Mouse (Mus musculus): ENCODE measurements around the gene Csrp3. TPM values are rescaled to one million over a fixed set of nuclear protein-coding genes. Genes with fewer than 3 reads are reported as not detected.

The Csrp3 gene
- 1.6 and 3.0 TPM in 2 replicates for polyA plus RNA-seq (2015; fragmentation: Nextera tagmentation; extraction: Ambion mirVana)

GRCm38 (mm10) chr7:48847820-48848650, at the start of gene Csrp3:
Csrp3 (minus strand) TSS chr7:48848033.
- WGBS: 69% methylated on average over 11 of the region's 11 CpGs
- Histone ChIP-seq H3K9ac (no peak within 1 kb of the TSS), H3K4me1 (no peaks in the 10 kb centered on the region), H3K4me2 (no peak within 1 kb of the TSS), H3K27ac (no peak within 1 kb of the TSS), H3K4me3 (replicated peaks) (no peak within 1 kb of the TSS), H3K9me3 (no peaks in the 10 kb centered on the region), H3K36me3 (no peaks in the 10 kb centered on the region), H3K27me3 (replicated peaks) (no peaks in the 10 kb centered on the region)
- ATAC-seq (ENCODE audit: insufficient read depth, low FRiP score, low read depth): no peak

GRCm38 (mm10) chr7:48896051-48896450, 48.2 kb upstream of the Csrp3 start:
- 65% methylated on average over 4 of the region's 4 CpGs for WGBS
- no peaks in the 10 kb centered on the region for H3K4me1 ChIP-seq
- H3K27me3 ChIP-seq (replicated peaks): no peaks in the 10 kb centered on the region
- H3K36me3 ChIP-seq: no peaks in the 10 kb centered on the region
- H3K9me3 ChIP-seq: no peaks in the 10 kb centered on the region
- no peak overlapping the region for H3K9ac ChIP-seq
- no peak overlapping the region for H3K4me2 ChIP-seq
- H3K27ac ChIP-seq: no peak overlapping the region
- no peak overlapping the region for H3K4me3 ChIP-seq (replicated peaks)
- no peak for ATAC-seq (ENCODE audit: insufficient read depth, low FRiP score, low read depth)

- H3K4me1 ChIP-seq: no peaks in the 10 kb centered on the region
- no peak overlapping the region for H3K4me2 ChIP-seq
- ATAC-seq (ENCODE audit: insufficient read depth, low FRiP score, low read depth): no peak
- H3K9ac ChIP-seq: no peak overlapping the region
- H3K9me3 ChIP-seq: no peaks in the 10 kb centered on the region
- H3K4me3 ChIP-seq (replicated peaks): no peak overlapping the region
- no peak overlapping the region for H3K27ac ChIP-seq
- no peaks in the 10 kb centered on the region for H3K27me3 ChIP-seq (replicated peaks)
- 80% methylated on average over 4 of the region's 4 CpGs for WGBS
- H3K36me3 ChIP-seq: no peaks in the 10 kb centered on the region
These were observed 47.6 kb upstream of the Csrp3 start for GRCm38 (mm10) chr7:48895475-48895874.

GRCm38 (mm10) chr7:48894763-48895162, 46.9 kb upstream of the Csrp3 start:
- Histone ChIP-seq H3K4me2 (no peak overlapping the region), H3K4me1 (no peaks in the 10 kb centered on the region), H3K9me3 (no peaks in the 10 kb centered on the region), H3K4me3 (replicated peaks) (no peak overlapping the region), H3K27ac (no peak overlapping the region), H3K36me3 (no peaks in the 10 kb centered on the region), H3K27me3 (replicated peaks) (no peaks in the 10 kb centered on the region), H3K9ac (no peak overlapping the region)
- no peak for ATAC-seq (ENCODE audit: insufficient read depth, low FRiP score, low read depth)
- WGBS: 60% methylated on average over 6 of the region's 6 CpGs

GRCm38 (mm10) chr7:48894152-48894551, 46.3 kb upstream of the Csrp3 start:
- Histone ChIP-seq H3K4me3 (replicated peaks) (no peak overlapping the region), H3K27ac (no peak overlapping the region), H3K4me2 (no peak overlapping the region), H3K9ac (no peak overlapping the region), H3K4me1 (no peaks in the 10 kb centered on the region), H3K36me3 (no peaks in the 10 kb centered on the region), H3K9me3 (no peaks in the 10 kb centered on the region), H3K27me3 (replicated peaks) (no peaks in the 10 kb centered on the region)
- under 1% methylated on average over 6 of the region's 6 CpGs for WGBS
- ATAC-seq (ENCODE audit: insufficient read depth, low FRiP score, low read depth): no peak

- Histone ChIP-seq H3K9me3 (no peaks in the 10 kb centered on the region), H3K4me3 (replicated peaks) (no peak overlapping the region), H3K27me3 (replicated peaks) (no peaks in the 10 kb centered on the region), H3K4me1 (0 out of 2 replicates have a peak, but pooled peaks cover 1% of the 10 kb centered on the region), H3K36me3 (no peaks in the 10 kb centered on the region), H3K4me2 (no peak overlapping the region), H3K27ac (no peak overlapping the region), H3K9ac (no peak overlapping the region)
- ATAC-seq (ENCODE audit: insufficient read depth, low FRiP score, low read depth): no peak
- WGBS: 84% methylated on average over 7 of the region's 7 CpGs
These were observed 45.3 kb upstream of the Csrp3 start for GRCm38 (mm10) chr7:48893093-48893492.

GRCm38 (mm10) chr7:48891029-48891428, 43.2 kb upstream of the Csrp3 start:
- Histone ChIP-seq H3K9ac (no peak overlapping the region), H3K4me3 (replicated peaks) (no peak overlapping the region), H3K27me3 (replicated peaks) (no peaks in the 10 kb centered on the region), H3K27ac (no peak overlapping the region), H3K4me1 (0 out of 2 replicates have a peak, but pooled peaks cover 4% of the 10 kb centered on the region), H3K9me3 (no peaks in the 10 kb centered on the region), H3K36me3 (no peaks in the 10 kb centered on the region), H3K4me2 (no peak overlapping the region)
- ATAC-seq (ENCODE audit: insufficient read depth, low FRiP score, low read depth): no peak
- WGBS: 76% methylated on average over 5 of the region's 5 CpGs

- H3K4me1 ChIP-seq: 0 out of 2 replicates have a peak, but pooled peaks cover 4% of the 10 kb centered on the region
- no peaks in the 10 kb centered on the region for H3K27me3 ChIP-seq (replicated peaks)
- H3K27ac ChIP-seq: no peak overlapping the region
- H3K4me2 ChIP-seq: no peak overlapping the region
- no peaks in the 10 kb centered on the region for H3K36me3 ChIP-seq
- H3K4me3 ChIP-seq (replicated peaks): no peak overlapping the region
- H3K9ac ChIP-seq: no peak overlapping the region
- ATAC-seq (ENCODE audit: insufficient read depth, low FRiP score, low read depth): no peak
- WGBS: 53% methylated on average over 2 of the region's 2 CpGs
- H3K9me3 ChIP-seq: no peaks in the 10 kb centered on the region
These were observed 40.9 kb upstream of the Csrp3 start for GRCm38 (mm10) chr7:48888751-48889150.

GRCm38 (mm10) chr7:48887973-48888372, 40.1 kb upstream of the Csrp3 start:
- 30% methylated on average over 8 of the region's 8 CpGs for WGBS

GRCm38 (mm10) chr7:48884266-48884611, 36.4 kb upstream of the Csrp3 start:
- no peak for ATAC-seq (ENCODE audit: insufficient read depth, low FRiP score, low read depth)
- H3K4me1 ChIP-seq: peaks cover 14% of the 10 kb centered on the region; the same call in 1 of the 2 replicates
- 70% methylated on average over 5 of the region's 5 CpGs for WGBS
- H3K27me3 ChIP-seq (replicated peaks): no peaks in the 10 kb centered on the region
- no peaks in the 10 kb centered on the region for H3K36me3 ChIP-seq
- H3K4me2 ChIP-seq: no peak overlapping the region
- H3K4me3 ChIP-seq (replicated peaks): no peak overlapping the region
- H3K27ac ChIP-seq: no peak overlapping the region
- H3K9ac ChIP-seq: no peak overlapping the region
- no peaks in the 10 kb centered on the region for H3K9me3 ChIP-seq

More at GRCm38 (mm10) chr7:48887973-48888372, 40.1 kb upstream of the Csrp3 start:
- Histone ChIP-seq H3K9me3 (no peaks in the 10 kb centered on the region), H3K27me3 (replicated peaks) (no peaks in the 10 kb centered on the region), H3K27ac (no peak overlapping the region), H3K36me3 (no peaks in the 10 kb centered on the region), H3K4me1 (0 out of 2 replicates have a peak, but pooled peaks cover 4% of the 10 kb centered on the region), H3K9ac (no peak overlapping the region), H3K4me3 (replicated peaks) (no peak overlapping the region), H3K4me2 (no peak overlapping the region)
- no peak for ATAC-seq (ENCODE audit: insufficient read depth, low FRiP score, low read depth)

GRCm38 (mm10) chr7:48883525-48884265, 35.9 kb upstream of the Csrp3 start:
- Histone ChIP-seq H3K9me3 (no peaks in the 10 kb centered on the region), H3K27me3 (replicated peaks) (no peaks in the 10 kb centered on the region), H3K4me3 (replicated peaks) (no peak overlapping the region), H3K27ac (no peak overlapping the region), H3K9ac (no peak overlapping the region), H3K4me2 (no peak overlapping the region), H3K4me1 (peaks cover 15% of the 10 kb centered on the region; the same call in 1 of the 2 replicates), H3K36me3 (no peaks in the 10 kb centered on the region)
- 80% methylated on average over 4 of the region's 4 CpGs for WGBS
- ATAC-seq (ENCODE audit: insufficient read depth, low FRiP score, low read depth): no peak

All from stomach, embryonic 15.5 days (tissue).